Mouse (Mus musculus) forebrain, postnatal 0 days (tissue): ENCODE results near the gene Spn. TPM values are rescaled to one million over a fixed set of nuclear protein-coding genes. Genes with fewer than 3 reads are reported as not detected.

Source experiments
- ATAC-seq: fragments of 200-750 bp; cut with Nextera tagmentation; 2 replicates; pipeline ENCODE4 v1.8.0; 2017; ENCODE audit warnings: mild to moderate bottlenecking, moderate library complexity
- DNase-seq: peaks from one replicate; pipeline ENCODE4 v3.0.0-alpha.2; 2015
- H3K27ac ChIP-seq: fragments of 300-500 bp; sonication (generic); 2 replicates; pipeline ENCODE4 v1.5.1; 2014; ENCODE audit warnings: low read depth, mild to moderate bottlenecking, antibody characterized with exemption, low read length, moderate library complexity, mixed read lengths
- H3K27me3 ChIP-seq: fragments of 300-500 bp; sonication (generic); 2 replicates; pipeline ENCODE4 v1.6.1; 2014; ENCODE audit warnings: mild to moderate bottlenecking, low read length, mixed read lengths; ENCODE audit not compliant: insufficient read depth
- H3K36me3 ChIP-seq: fragments of 300-500 bp; sonication (generic); 2 replicates; pipeline ENCODE4 v1.6.1; 2014; ENCODE audit warnings: mild to moderate bottlenecking, moderate library complexity; ENCODE audit not compliant: insufficient read depth
- H3K4me1 ChIP-seq: fragments of 300-500 bp; sonication (generic); 2 replicates; pipeline ENCODE4 v1.6.1; 2014; ENCODE audit warnings: antibody characterized with exemption; ENCODE audit not compliant: insufficient read depth
- H3K4me2 ChIP-seq: fragments of 300-500 bp; sonication (generic); 2 replicates; pipeline ENCODE4 v1.6.1; 2014; ENCODE audit warnings: low read depth, mild to moderate bottlenecking, moderate library complexity
- H3K4me3 ChIP-seq: fragments of 300-500 bp; sonication (generic); 2 replicates; pipeline ENCODE4 v1.5.1; 2014; ENCODE audit warnings: low read depth, low read length, mixed read lengths
- H3K9ac ChIP-seq: fragments of 300-500 bp; sonication (generic); 2 replicates; pipeline ENCODE4 v1.6.1; 2014; ENCODE audit warnings: mild to moderate bottlenecking
- H3K9me3 ChIP-seq: fragments of 300-500 bp; sonication (generic); 2 replicates; pipeline ENCODE4 v1.6.1; 2016; ENCODE audit warnings: low read length
- CTCF ChIP-seq: sonication (generic); IDR thresholded peaks from 2 replicates; pipeline ENCODE4 v1.5.1; 2016; ENCODE audit warnings: antibody characterized with exemption, control low read depth, low read depth
- WGBS: fragments of 180-500 bp; shearing (Covaris S2); extraction: QIAGEN DNeasy Blood & Tissue Kit; methylation state at CpG from one replicate; pipeline ENCODE4 v1.1.7; 2014; 5-methylcytosine and 5-hydroxymethylcytosine counted together
- polyA plus RNA-seq: library from polyadenylated mRNA; unstranded; fragments of >200 nt; fragmentation: Nextera tagmentation; extraction: Ambion mirVana; gene quantifications from 2 replicates; pipeline ENCODE4 v1.2.1, GENCODE M21; 2015
- total RNA-seq: library from RNA; depleted of rRNA; stranded (reverse); fragments of >200 nt; gene quantifications from 2 replicates; pipeline ENCODE4 v1.2.3, GENCODE M21; 2014

Spn gene
- total and polyA plus RNA-seq, 2 experiments from 2014 or later: 0.10 to 0.14 TPM

GRCm38 (mm10) chr7:127142214-127142613 is 4.6 kb upstream of the Spn start:
- DNase-seq (no peak), ATAC-seq (no peak)
- Histone ChIP-seq H3K4me2 (no peak overlapping the region), H3K9ac (no peak overlapping the region), H3K4me3 (no peak overlapping the region), H3K27me3 (no peaks in the 10 kb centered on the region), H3K36me3 (no peaks in the 10 kb centered on the region), H3K9me3 (no peaks in the 10 kb centered on the region), H3K4me1 (no peaks in the 10 kb centered on the region), H3K27ac (no peak overlapping the region)
- TF ChIP-seq CTCF: no peak
- 38% methylated on average over 2 of the region's 2 CpGs for WGBS

GRCm38 (mm10) chr7:127140623-127141404 is 3.2 kb upstream of the Spn start:
- Histone ChIP-seq H3K4me1 (no peaks in the 10 kb centered on the region), H3K9ac (no peak overlapping the region), H3K27ac (no peak overlapping the region), H3K4me2 (no peak overlapping the region), H3K27me3 (no peaks in the 10 kb centered on the region), H3K4me3 (no peak overlapping the region), H3K9me3 (no peaks in the 10 kb centered on the region), H3K36me3 (no peaks in the 10 kb centered on the region)
- no peak for TF ChIP-seq CTCF
- no peak for ATAC-seq
- WGBS: 65% methylated on average over 7 of the region's 7 CpGs
- no peak for DNase-seq

DNA sequence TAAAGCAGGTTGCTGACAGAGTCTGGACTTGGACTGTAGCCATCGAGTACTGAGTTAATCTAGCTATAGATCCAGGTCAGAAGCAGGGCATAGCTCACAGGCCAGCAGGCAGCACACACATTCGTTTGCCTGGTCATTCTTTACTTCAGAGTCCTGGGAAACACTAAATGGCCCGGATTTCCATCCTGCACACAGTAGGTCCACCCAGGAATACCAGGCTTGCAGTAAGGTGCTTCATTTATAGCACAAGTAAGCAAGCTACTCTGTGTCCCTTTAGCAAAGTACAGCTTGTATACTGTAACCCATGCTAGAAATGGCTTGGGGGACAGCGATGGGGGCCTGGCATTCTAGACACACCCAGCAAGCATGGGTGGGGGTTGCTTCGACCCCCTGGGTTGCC is 1.9 kb upstream of the Spn start:
- H3K27ac ChIP-seq: no peak overlapping the region
- ATAC-seq: no peak

GRCm38 (mm10) chr7:127139100-127139499 is 1.5 kb upstream of the Spn start:
- no peak overlapping the region for H3K4me2 ChIP-seq
- no peaks in the 10 kb centered on the region for H3K4me1 ChIP-seq
- H3K27me3 ChIP-seq: no peaks in the 10 kb centered on the region
- ATAC-seq (no peak), DNase-seq (no peak)
- no peak for TF ChIP-seq CTCF
- H3K9me3 ChIP-seq: no peaks in the 10 kb centered on the region
- H3K36me3 ChIP-seq: no peaks in the 10 kb centered on the region
- no peak overlapping the region for H3K4me3 ChIP-seq
- 91% methylated on average over 7 of the region's 7 CpGs for WGBS
- H3K27ac ChIP-seq: no peak overlapping the region
- no peak overlapping the region for H3K9ac ChIP-seq

More for the DNA sequence above, 1.9 kb upstream of the Spn start:
- DNase-seq: no peak
- no peak for TF ChIP-seq CTCF
- Histone ChIP-seq H3K27me3 (no peaks in the 10 kb centered on the region), H3K9ac (no peak overlapping the region), H3K36me3 (no peaks in the 10 kb centered on the region), H3K9me3 (no peaks in the 10 kb centered on the region), H3K4me3 (no peak overlapping the region), H3K4me1 (no peaks in the 10 kb centered on the region), H3K4me2 (no peak overlapping the region)
- WGBS: 51% methylated on average over 5 of the region's 5 CpGs

- H3K9me3 ChIP-seq: no peaks in the 10 kb centered on the region
- H3K9ac ChIP-seq: no peak overlapping the region
- H3K27me3 ChIP-seq: no peaks in the 10 kb centered on the region
- no peak overlapping the region for H3K4me3 ChIP-seq
- TF ChIP-seq CTCF: no peak
- no peak overlapping the region for H3K4me2 ChIP-seq
- 86% methylated on average over 22 of the region's 22 CpGs for WGBS
- H3K4me1 ChIP-seq: no peaks in the 10 kb centered on the region
- ATAC-seq: no peak
- DNase-seq: no peak
- no peak overlapping the region for H3K27ac ChIP-seq
- H3K36me3 ChIP-seq: no peaks in the 10 kb centered on the region
These were observed 1.2 kb downstream of the Spn start for GRCm38 (mm10) chr7:127136181-127137071.

DNA sequence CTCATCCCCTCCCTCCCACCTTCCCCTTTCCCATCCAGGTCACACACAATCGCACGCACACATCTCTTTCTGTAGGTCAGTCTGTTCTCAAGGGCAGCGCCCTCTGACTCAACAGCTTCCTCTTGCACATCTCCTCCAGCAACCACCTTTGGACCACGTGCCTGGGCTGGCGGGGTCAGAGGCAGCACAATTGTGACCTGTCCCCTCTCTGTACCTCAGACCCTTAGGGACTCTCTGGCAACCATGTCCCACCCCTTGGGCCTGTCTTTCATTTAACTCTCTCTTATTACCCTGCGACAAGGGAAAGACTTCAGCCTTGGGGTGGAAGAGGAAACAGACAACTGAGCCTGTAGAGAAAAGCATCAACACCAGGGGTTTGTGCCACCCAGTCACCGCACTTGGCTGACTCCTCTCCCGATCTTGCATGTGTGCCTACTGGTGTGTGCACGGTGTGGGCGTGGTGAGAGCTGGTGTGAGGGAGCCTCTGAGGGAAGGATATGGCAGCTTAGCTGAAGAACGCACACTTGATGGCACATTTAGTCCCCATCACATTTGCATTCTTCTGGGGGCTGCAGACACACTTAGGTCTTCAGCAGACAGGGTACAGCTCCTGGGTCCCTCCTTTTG is 2.7 kb downstream of the Spn start:
- no peaks in the 10 kb centered on the region for H3K27me3 ChIP-seq
- H3K27ac ChIP-seq: no peak overlapping the region
- TF ChIP-seq CTCF: no peak
- ATAC-seq: no peak
- no peaks in the 10 kb centered on the region for H3K4me1 ChIP-seq
- WGBS: 87% methylated on average over 11 of the region's 11 CpGs
- no peak overlapping the region for H3K4me2 ChIP-seq
- H3K36me3 ChIP-seq: no peaks in the 10 kb centered on the region
- no peak overlapping the region for H3K4me3 ChIP-seq
- H3K9me3 ChIP-seq: no peaks in the 10 kb centered on the region
- no peak for DNase-seq
- no peak overlapping the region for H3K9ac ChIP-seq
